Mouse (Mus musculus) lung, postnatal 0 days (tissue): Measurements from ENCODE around the gene Olfr655. TPM values are rescaled to one million over a fixed set of nuclear protein-coding genes. Genes with fewer than 3 reads are reported as not detected.

Experiments
- ATAC-seq: fragments of 200-750 bp; cut with Nextera tagmentation; 2 replicates; pipeline ENCODE4 v1.8.0; 2017; ENCODE audit warnings: moderate library complexity
- DNase-seq: peaks from one replicate; pipeline ENCODE4 v3.0.0-alpha.2; 2016; ENCODE audit warnings: low spot score
- H3K27ac ChIP-seq: fragments of 300-500 bp; sonication (generic); 2 replicates; pipeline ENCODE4 v1.5.1; 2014; ENCODE audit warnings: antibody characterized with exemption, mild to moderate bottlenecking, low read length, mixed read lengths
- H3K27me3 ChIP-seq: fragments of 300-500 bp; sonication (generic); replicated peaks from 2 replicates; pipeline ENCODE4 v1.6.1; 2014; ENCODE audit warnings: low read length, mixed read lengths; ENCODE audit not compliant: insufficient read depth
- H3K36me3 ChIP-seq: fragments of 300-500 bp; sonication (generic); 2 replicates; pipeline ENCODE4 v1.6.1; 2014; ENCODE audit warnings: low read length, mixed read lengths; ENCODE audit not compliant: insufficient read depth
- H3K4me1 ChIP-seq: fragments of 300-500 bp; sonication (generic); 2 replicates; pipeline ENCODE4 v1.6.1; 2014; ENCODE audit warnings: antibody characterized with exemption, low read depth, low read length, mixed read lengths; ENCODE audit not compliant: insufficient read depth
- H3K4me2 ChIP-seq: fragments of 300-500 bp; sonication (generic); replicated peaks from 2 replicates; pipeline ENCODE4 v1.6.1; 2014; ENCODE audit warnings: low read depth, mild to moderate bottlenecking, low read length, moderate library complexity, mixed read lengths
- H3K4me3 ChIP-seq: fragments of 300-500 bp; sonication (generic); 2 replicates; pipeline ENCODE4 v1.5.1; 2014; ENCODE audit warnings: low read depth, low read length
- H3K9ac ChIP-seq: fragments of 300-500 bp; sonication (generic); replicated peaks from 2 replicates; pipeline ENCODE4 v1.6.1; 2014; ENCODE audit warnings: low read depth, mild to moderate bottlenecking
- H3K9me3 ChIP-seq: fragments of 300-500 bp; sonication (generic); 2 replicates; pipeline ENCODE4 v1.6.1; 2016; ENCODE audit warnings: low read length, mixed read lengths
- CTCF ChIP-seq: IDR thresholded peaks from 2 replicates; pipeline ENCODE4 v1.5.1; 2016; ENCODE audit warnings: antibody characterized with exemption, mild to moderate bottlenecking
- EP300 ChIP-seq: IDR thresholded peaks from 2 replicates; pipeline ENCODE4 v1.6.1; 2016; ENCODE audit warnings: antibody characterized with exemption, mild to moderate bottlenecking, control low read depth
- WGBS: fragments of 180-500 bp; shearing (Covaris S2); extraction: QIAGEN DNeasy Blood & Tissue Kit; methylation state at CpG from one replicate; pipeline ENCODE4 v1.1.7; 2014; 5-methylcytosine and 5-hydroxymethylcytosine counted together
- polyA plus RNA-seq: library from polyadenylated mRNA; unstranded; fragments of >200 nt; fragmentation: Nextera tagmentation; extraction: Ambion mirVana; gene quantifications from 2 replicates; pipeline ENCODE4 v1.2.1, GENCODE M21; 2015

The Olfr655 gene
- polyA plus RNA-seq, 1 experiment from 2014 or later, result not detected

DNA sequence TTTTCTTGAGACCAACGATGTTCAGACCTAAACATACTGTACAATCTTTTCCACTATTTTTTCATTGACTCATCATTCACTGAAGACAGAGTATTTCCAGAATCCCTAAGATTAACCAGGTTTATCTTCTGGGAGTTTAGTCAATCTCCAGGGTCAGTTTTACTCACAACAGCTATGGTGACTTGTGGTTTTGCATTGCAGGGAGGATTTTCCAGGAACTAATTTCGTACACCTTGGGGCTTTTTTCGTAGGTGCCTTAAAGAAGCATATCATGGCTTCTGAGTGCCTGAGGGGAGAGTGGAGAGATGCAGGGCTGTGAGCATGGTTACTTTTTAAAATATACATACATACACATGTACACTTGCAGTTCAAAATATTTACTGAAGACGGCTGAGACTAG is 14.9 kb downstream of the Olfr655 start, which contains the start of gene Olfr654:
Olfr654 (plus strand) TSS at position 301 of the 400 bp plus-strand sequence.
- Histone ChIP-seq H3K4me1 (no peaks in the 10 kb centered on the region), H3K4me2 (no peak within 1 kb of the TSS), H3K9me3 (no peaks in the 10 kb centered on the region), H3K36me3 (no peaks in the 10 kb centered on the region), H3K27ac (no peak within 1 kb of the TSS), H3K27me3 (no peaks in the 10 kb centered on the region), H3K9ac (no peak within 1 kb of the TSS), H3K4me3 (no peak within 1 kb of the TSS)
- DNase-seq (no peak), ATAC-seq (no peak)
- 73% methylated on average over 4 of the region's 4 CpGs for WGBS
- no peak for TF ChIP-seq EP300
- TF ChIP-seq CTCF, result no peak

DNA sequence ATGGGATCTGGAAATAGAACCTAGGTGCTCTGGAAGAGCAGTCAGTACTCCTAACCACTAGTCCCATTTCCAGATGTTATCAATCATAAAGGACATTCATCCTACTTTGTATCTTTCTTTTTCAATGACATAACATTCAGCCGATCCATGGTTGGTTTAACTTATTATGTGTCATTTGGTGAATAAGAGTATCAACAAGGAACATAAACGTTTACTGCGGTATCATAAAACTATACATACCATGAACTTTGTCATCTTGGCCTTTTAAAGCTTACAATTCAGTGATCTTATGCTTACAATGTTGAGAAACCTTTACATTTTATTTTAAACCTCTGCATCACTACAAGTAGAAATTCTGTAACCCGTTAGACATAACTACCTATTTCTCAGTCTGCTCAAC is 20.1 kb downstream of the Olfr655 start:
- no peaks in the 10 kb centered on the region for H3K4me1 ChIP-seq
- DNase-seq, result no peak
- no peak overlapping the region for H3K27ac ChIP-seq
- H3K9me3 ChIP-seq, result no peaks in the 10 kb centered on the region
- ATAC-seq, result no peak
- no peaks in the 10 kb centered on the region for H3K27me3 ChIP-seq
- H3K4me3 ChIP-seq, result no peak overlapping the region
- no peak overlapping the region for H3K4me2 ChIP-seq
- no peaks in the 10 kb centered on the region for H3K36me3 ChIP-seq
- WGBS, result 76% methylated on average over 4 of the region's 4 CpGs
- no peak overlapping the region for H3K9ac ChIP-seq
- TF ChIP-seq EP300 (no peak), CTCF (no peak)

DNA sequence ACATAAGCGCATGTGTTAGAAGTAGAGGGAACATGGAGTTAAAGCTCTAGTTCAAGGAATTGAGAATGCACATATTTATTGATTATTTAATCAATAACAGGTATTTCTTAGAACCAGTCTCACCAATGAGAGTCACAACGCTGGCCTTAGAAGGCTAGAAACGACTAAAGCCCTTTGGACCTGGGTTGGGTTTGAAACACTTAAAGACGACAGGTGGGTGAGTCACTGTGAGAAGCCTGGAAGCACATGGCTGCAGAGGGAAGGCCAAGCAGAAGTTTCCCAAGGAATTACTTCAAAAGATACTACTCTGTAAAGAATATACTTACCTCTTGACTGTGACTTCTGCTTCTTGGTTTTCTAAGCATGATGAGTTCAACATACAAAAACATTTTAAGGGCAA is 20.7 kb downstream of the Olfr655 start:
- ATAC-seq, result no peak

DNA sequence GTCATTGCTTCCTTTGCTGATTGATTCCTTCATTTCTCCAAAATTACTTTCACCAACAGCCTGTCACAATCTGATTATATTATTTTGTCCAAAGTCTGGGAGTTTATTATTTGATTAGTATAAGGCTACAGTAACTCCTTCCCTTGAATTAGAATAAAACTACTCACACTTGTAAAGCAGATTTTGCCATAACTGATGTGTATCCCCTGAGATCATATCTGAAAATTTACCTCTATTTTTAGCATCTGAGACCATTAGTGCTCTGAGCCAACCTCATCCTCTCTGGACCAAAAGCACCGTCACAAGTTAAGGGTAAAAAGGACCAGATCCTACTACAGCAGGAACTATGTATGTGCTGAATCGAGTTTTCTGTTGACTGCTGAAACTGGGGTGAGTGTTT is 24.6 kb downstream of the Olfr655 start, which contains the start of gene Olfr653:
Olfr653 (plus strand) TSS at position 301 of the 400 bp plus-strand sequence.
- Histone ChIP-seq H3K27me3 (no peaks in the 10 kb centered on the region), H3K9ac (no peak within 1 kb of the TSS), H3K27ac (no peak within 1 kb of the TSS), H3K36me3 (no peaks in the 10 kb centered on the region), H3K9me3 (no peaks in the 10 kb centered on the region), H3K4me1 (no peaks in the 10 kb centered on the region), H3K4me3 (no peak within 1 kb of the TSS), H3K4me2 (no peak within 1 kb of the TSS)
- WGBS, result 45% methylated on average over 2 of the region's 2 CpGs
- TF ChIP-seq CTCF (no peak), EP300 (no peak)
- no peak for ATAC-seq
- no peak for DNase-seq

More for the DNA sequence above, 20.7 kb downstream of the Olfr655 start:
- no peaks in the 10 kb centered on the region for H3K27me3 ChIP-seq
- no peak overlapping the region for H3K27ac ChIP-seq
- no peak overlapping the region for H3K4me2 ChIP-seq
- no peaks in the 10 kb centered on the region for H3K9me3 ChIP-seq
- no peak overlapping the region for H3K4me3 ChIP-seq
- 86% methylated on average over 4 of the region's 4 CpGs for WGBS
- TF ChIP-seq EP300 (no peak), CTCF (no peak)
- DNase-seq, result no peak
- no peaks in the 10 kb centered on the region for H3K36me3 ChIP-seq
- H3K4me1 ChIP-seq, result no peaks in the 10 kb centered on the region
- H3K9ac ChIP-seq, result no peak overlapping the region

DNA sequence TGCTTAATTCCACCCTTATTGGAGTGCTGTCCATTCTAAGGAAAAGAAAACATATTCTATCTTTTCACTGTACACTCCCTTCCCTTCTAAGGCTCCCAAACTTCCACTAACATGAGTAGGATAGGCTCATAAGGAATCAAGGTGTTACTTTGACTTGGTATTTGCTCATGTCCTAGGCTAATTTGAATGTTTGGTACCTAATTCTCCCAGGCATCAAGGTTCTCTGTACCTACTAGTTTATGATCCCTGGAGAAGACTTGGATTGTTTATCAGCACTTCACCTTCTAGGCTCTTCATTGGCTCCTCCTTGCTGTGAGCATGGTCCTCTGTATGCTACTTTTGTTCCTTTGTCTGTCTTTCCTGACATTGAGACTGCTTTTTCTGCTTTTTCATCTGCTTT is 41.0 kb downstream of the Olfr655 start, which contains the start of gene Olfr652:
Olfr652 (plus strand) TSS at position 301 of the 400 bp plus-strand sequence.
- Histone ChIP-seq H3K36me3 (no peaks in the 10 kb centered on the region), H3K27me3 (no peaks in the 10 kb centered on the region), H3K4me3 (no peak within 1 kb of the TSS), H3K4me1 (no peaks in the 10 kb centered on the region), H3K4me2 (no peak within 1 kb of the TSS), H3K9ac (no peak within 1 kb of the TSS), H3K9me3 (no peaks in the 10 kb centered on the region), H3K27ac (no peak within 1 kb of the TSS)
- ATAC-seq (no peak), DNase-seq (no peak)
- TF ChIP-seq EP300, result no peak
- TF ChIP-seq CTCF, result no peak

DNA sequence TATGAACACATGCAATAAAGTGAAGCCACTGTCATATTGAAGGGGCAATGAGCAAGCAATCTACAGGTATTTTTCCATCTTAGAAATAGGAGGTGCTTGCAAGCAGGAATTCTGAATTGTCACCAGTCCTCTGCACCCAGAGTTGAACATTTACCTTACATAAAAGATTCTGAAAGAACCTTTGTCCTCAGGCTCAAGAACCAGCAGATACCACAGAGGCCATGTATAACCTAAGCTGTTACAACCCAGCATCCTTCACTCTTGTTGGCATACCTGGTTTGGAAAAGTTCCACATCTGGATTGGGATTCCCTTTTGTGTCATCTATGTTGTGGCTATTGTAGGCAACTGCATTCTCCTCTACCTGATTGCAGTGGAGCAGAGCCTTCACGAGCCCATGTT is 48.9 kb downstream of the Olfr655 start:
- TF ChIP-seq CTCF (no peak), EP300 (no peak)
- 52% methylated on average over 1 of the region's 1 CpGs for WGBS
- Histone ChIP-seq H3K9ac (no peak overlapping the region), H3K27ac (no peak overlapping the region), H3K36me3 (no peaks in the 10 kb centered on the region), H3K4me3 (no peak overlapping the region), H3K9me3 (no peaks in the 10 kb centered on the region), H3K4me2 (no peak overlapping the region), H3K27me3 (no peaks in the 10 kb centered on the region), H3K4me1 (no peaks in the 10 kb centered on the region)
- ATAC-seq (no peak), DNase-seq (no peak)

DNA sequence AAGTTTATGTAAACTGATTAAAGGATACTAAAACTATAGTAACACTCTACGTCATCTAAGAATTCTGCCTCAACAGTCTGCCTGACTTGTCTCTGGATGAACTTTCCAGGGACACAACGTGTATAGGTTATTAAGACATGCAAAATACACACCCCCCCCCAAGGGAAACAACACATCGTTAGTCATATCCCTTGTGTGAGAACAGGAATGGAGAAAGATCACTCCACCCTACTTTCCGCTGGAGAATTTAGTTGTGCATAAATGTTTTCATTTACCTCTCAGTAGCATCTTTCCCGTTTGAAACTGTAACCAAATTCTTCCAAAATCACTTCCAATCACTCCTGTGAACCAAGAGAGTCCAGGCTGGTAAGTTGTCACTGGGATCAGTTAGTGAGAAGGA is 51.7 kb downstream of the Olfr655 start, which contains the start of gene Olfr651:
Olfr651 (plus strand) TSS at position 301 of the 400 bp plus-strand sequence.
- no peak for TF ChIP-seq CTCF
- no peak for TF ChIP-seq EP300
- H3K36me3 ChIP-seq, result no peaks in the 10 kb centered on the region
- no peak within 1 kb of the TSS for H3K4me2 ChIP-seq
- H3K27ac ChIP-seq, result no peak within 1 kb of the TSS
- 54% methylated on average over 5 of the region's 5 CpGs for WGBS
- no peaks in the 10 kb centered on the region for H3K9me3 ChIP-seq
- H3K4me3 ChIP-seq, result no peak within 1 kb of the TSS
- no peak within 1 kb of the TSS for H3K9ac ChIP-seq
- ATAC-seq (no peak), DNase-seq (no peak)
- H3K27me3 ChIP-seq, result no peaks in the 10 kb centered on the region
- no peaks in the 10 kb centered on the region for H3K4me1 ChIP-seq

Other genes with a start within 250 kb of the Olfr655 start
- gene Trim12c, start 248.4 kb downstream of the Olfr655 start, polyA plus RNA-seq, result 3.1 and 3.6 TPM in 2 replicates
- 0.52 and 0.75 TPM in 2 replicates for gene Trim30b, start 231.9 kb downstream of the Olfr655 start, polyA plus RNA-seq
- 0.06 and 0.13 TPM in 2 replicates for gene Trim30c, start 200.9 kb downstream of the Olfr655 start, polyA plus RNA-seq
- gene Trim30a, start 136.6 kb downstream of the Olfr655 start, polyA plus RNA-seq, result 5.2 and 5.3 TPM in 2 replicates
- gene Trim30d, start 93.9 kb downstream of the Olfr655 start, polyA plus RNA-seq, result 1.9 and 2.1 TPM in 2 replicates
- not detected in 2 replicates for gene Olfr651, start 51.6 kb downstream of the Olfr655 start, polyA plus RNA-seq
- not detected in 2 replicates for gene Olfr652, start 40.9 kb downstream of the Olfr655 start, polyA plus RNA-seq
- not detected in 2 replicates for gene Olfr653, start 24.5 kb downstream of the Olfr655 start, polyA plus RNA-seq
- not detected in 2 replicates for gene Olfr654, start 14.8 kb downstream of the Olfr655 start, polyA plus RNA-seq
- not detected in 2 replicates for gene Olfr656, start 12.2 kb upstream of the Olfr655 start, polyA plus RNA-seq
- not detected in 2 replicates for gene Olfr657, start 23.0 kb upstream of the Olfr655 start, polyA plus RNA-seq
- gene Olfr658, start 45.5 kb upstream of the Olfr655 start, polyA plus RNA-seq, result not detected in 2 replicates
- gene Olfr659, start 65.0 kb upstream of the Olfr655 start, polyA plus RNA-seq, result not detected in 2 replicates
- not detected in 2 replicates for gene Olfr661, start 84.7 kb upstream of the Olfr655 start, polyA plus RNA-seq
- not detected in 2 replicates for gene Usp17le, start 175.7 kb upstream of the Olfr655 start, polyA plus RNA-seq
- not detected in 2 replicates for gene Usp17lb, start 240.8 kb upstream of the Olfr655 start, polyA plus RNA-seq